Mouse (Mus musculus) megakaryocyte-erythroid progenitor cell, adult 5-6 weeks (primary cell): ENCODE measurements around the gene Ssr1. TPM values are rescaled to one million over a fixed set of nuclear protein-coding genes. Genes with fewer than 3 reads are reported as not detected.

Experiments
- ATAC-seq: replicated peaks from 2 replicates; pipeline ENCODE4 v1.8.0; 2016; ENCODE audit warnings: mild to moderate bottlenecking, inconsistent platforms; ENCODE audit not compliant: severe bottlenecking, poor library complexity, low FRiP score, low TSS enrichment
- total RNA-seq, 2 experiments: library from RNA; stranded (forward) in 1 of 2; stranded (reverse) in 1 of 2; fragments of 200-1000, 215-1000 nt in 1 of 2; fragments of >200 nt in 1 of 2; fragmentation: Nextera tagmentation in 1 of 2; gene quantifications; 2 replicates each; pipeline ENCODE4 v1.2.3; 2014 to 2017

Ssr1 gene
- total RNA-seq, 2 experiments from 2014 or later, result 58.6 to 158 TPM

DNA sequence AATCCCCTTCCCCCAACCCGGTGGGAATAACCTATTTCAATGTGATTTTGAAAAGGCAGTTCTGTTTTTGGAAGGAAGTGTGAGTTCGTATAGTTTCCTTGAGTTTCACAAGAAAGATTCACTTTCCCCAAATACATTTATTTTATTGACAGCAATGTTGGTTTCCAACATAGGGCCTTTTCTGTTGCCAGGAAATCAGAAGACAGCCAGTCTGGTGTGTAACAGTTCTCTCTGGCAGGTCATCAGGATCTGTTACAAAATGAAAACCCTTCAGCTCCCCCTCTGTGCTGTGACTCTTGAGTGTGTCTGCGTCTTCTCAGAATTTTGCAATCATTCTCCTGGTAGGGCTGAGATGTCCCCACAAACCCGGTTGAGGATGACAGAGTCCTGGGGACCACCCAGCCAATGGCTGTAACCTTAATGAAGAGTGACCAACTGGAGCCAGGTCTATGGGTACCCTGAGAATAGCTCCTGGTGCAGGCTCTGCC is 69.5 kb downstream of the Ssr1 start:
- ATAC-seq, result no peak

DNA sequence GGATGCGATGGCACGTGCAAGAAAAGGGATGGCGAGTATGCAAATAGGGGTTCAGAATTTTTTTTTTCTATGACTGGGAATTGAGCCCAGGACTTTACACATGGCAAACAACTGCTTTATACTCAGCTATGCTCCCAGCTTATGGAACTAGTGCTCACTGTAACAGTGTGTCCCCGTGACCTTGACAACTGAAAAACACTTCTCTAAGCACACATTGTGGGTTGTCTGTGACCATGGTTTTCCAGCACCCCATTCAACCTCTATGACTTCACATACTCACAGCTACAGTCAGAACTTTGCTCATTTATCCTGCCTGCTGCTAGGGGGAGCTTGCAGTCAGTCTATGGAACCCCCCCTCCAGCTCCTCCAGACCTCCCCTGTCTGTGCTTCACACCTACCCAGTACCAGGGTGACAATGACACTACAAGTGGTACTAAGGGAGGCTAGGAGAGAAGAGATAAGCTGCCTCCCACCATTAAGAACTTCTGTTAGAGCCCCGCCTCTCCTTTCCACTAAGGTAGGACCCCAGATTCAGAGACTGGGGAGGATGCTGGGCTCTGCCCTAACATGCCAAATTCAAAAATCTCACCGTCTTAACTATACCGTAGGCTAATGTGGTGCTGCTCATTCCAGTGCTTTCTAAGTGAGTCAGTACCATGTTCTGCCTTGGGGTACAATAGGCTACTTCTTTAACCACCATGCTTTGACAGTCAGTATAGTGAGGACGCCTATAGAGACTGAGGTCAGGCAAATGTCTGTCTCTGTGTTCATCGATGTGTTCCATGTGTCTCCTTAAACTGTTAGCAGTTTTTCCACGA is 70.2 kb downstream of the Ssr1 start:
- ATAC-seq, result no peak

DNA sequence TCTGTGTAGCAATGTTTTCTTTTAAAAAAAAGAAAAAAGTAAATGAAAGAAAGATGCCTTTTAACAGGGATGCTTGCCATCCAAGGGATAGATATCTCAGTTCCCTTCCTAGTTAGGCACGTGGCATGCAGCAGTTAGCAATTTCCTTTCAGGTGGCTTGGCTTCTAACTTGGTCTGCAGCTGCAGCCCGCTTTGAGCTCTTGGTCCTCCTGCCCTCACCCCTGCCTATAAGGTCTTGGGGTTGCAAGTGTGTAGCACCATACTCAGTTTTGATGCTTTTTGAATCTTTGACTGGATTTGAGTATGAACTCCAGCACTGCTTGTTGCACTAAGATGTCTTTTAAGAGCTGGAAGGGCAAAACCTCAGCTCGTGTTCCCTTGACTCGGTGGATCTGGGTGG is 70.9 kb downstream of the Ssr1 start:
- no peak for ATAC-seq

GRCm38 (mm10) chr13:37920727-37921126 is 73.3 kb downstream of the Ssr1 start:
- no peak for ATAC-seq

GRCm38 (mm10) chr13:37919711-37920277 is 74.2 kb downstream of the Ssr1 start:
- no peak for ATAC-seq

DNA sequence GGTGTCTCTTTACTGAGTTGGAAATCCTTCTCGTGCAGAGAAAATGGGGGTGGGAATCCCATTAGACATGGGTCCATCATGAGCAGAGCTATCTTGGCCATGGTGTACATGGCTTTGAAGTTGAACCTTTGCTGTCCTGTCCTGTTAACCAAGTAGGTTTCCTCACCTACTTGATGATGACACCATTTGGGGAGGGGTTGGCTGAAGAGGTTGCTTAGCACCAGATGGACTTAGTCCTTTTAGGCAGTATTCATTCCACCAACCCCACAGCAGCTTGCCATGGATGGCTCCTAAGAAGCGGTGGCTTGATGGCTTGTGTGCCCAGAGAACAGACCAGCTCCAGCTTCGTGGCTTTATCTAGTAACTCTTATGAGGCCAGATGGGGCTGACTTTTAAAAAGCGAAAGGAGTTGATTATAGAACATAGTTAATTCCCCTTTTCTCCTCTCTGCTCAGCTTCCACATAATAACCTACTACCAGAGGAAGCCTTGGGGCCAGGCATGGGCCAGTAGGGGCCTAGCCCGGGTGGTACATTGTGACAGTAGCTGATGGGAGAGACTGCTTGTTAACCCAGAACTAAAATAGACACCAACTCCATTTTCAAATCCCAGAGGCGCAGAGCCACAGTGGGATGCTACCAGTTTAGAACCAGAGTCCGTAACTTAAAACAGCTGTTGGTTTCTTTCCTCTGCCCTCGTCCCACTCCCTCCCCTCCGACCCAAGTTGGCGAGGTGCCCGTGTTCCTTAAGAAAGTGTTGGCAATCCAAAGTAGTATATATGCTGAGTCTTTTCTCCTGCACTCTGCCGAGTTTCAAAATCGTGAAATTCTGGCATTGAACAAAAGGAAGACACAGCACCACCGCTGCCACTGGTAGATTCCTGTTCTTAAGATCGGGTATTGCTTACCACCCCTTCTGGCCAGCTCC is 75.4 kb downstream of the Ssr1 start:
- no peak for ATAC-seq

Other genes starting within 250 kb of the Ssr1 start
- gene Rreb1, start 215.8 kb downstream of the Ssr1 start, total RNA-seq (2014; fragmentation: Nextera tagmentation), result 94.3 and 100 TPM in 2 replicates
- gene Rreb1, start 215.8 kb downstream of the Ssr1 start, total RNA-seq (2017), result 25.3 and 43.6 TPM in 2 replicates
- 80.5 and 88.1 TPM in 2 replicates for gene Riok1, start 42.8 kb upstream of the Ssr1 start, total RNA-seq (2014; fragmentation: Nextera tagmentation)
- gene Riok1, start 42.8 kb upstream of the Ssr1 start, total RNA-seq (2017), result 98.5 and 126 TPM in 2 replicates
- gene Cage1, start 42.9 kb upstream of the Ssr1 start, total RNA-seq (2014; fragmentation: Nextera tagmentation), result 2.1 and 5.5 TPM in 2 replicates
- 3.4 and 3.5 TPM in 2 replicates for gene Cage1, start 42.9 kb upstream of the Ssr1 start, total RNA-seq (2017)
- not detected in 2 replicates for gene Dsp, start 157.1 kb upstream of the Ssr1 start, total RNA-seq (2014; fragmentation: Nextera tagmentation)
- gene Dsp, start 157.1 kb upstream of the Ssr1 start, total RNA-seq (2017), result not detected in 2 replicates
- gene Snrnp48, start 210.7 kb upstream of the Ssr1 start, total RNA-seq (2014; fragmentation: Nextera tagmentation), result 58.4 and 90.2 TPM in 2 replicates
- 129 and 148 TPM in 2 replicates for gene Snrnp48, start 210.7 kb upstream of the Ssr1 start, total RNA-seq (2017)